Mouse (Mus musculus) forebrain, embryonic 11.5 days (tissue): Measurements from ENCODE around the gene B3gat3. TPM values are rescaled to one million over a fixed set of nuclear protein-coding genes. Genes with fewer than 3 reads are reported as not detected.

Experiments used
- ATAC-seq: fragments of 200-750 bp; cut with Nextera tagmentation; replicated peaks from 2 replicates; pipeline ENCODE4 v1.8.0; 2017; ENCODE audit warnings: moderate TSS enrichment; ENCODE audit not compliant: low FRiP score
- DNase-seq: peaks from one replicate; pipeline ENCODE4 v3.0.0-alpha.2; 2017; ENCODE audit warnings: low spot score
- H3K27ac ChIP-seq: fragments of 300-500 bp; sonication (generic); 2 replicates; pipeline ENCODE4 v1.5.1; 2014; ENCODE audit warnings: low read depth, low read length
- H3K27me3 ChIP-seq: fragments of 300-500 bp; sonication (generic); 2 replicates; pipeline ENCODE4 v1.6.1; 2014; ENCODE audit warnings: mild to moderate bottlenecking, low read length, mixed read lengths; ENCODE audit not compliant: control insufficient read depth, insufficient read depth
- H3K36me3 ChIP-seq: fragments of 300-500 bp; sonication (generic); 2 replicates; pipeline ENCODE4 v1.6.1; 2014; ENCODE audit warnings: mild to moderate bottlenecking, low read length, moderate library complexity, mixed read lengths; ENCODE audit not compliant: control insufficient read depth, insufficient read depth
- H3K4me1 ChIP-seq: fragments of 300-500 bp; sonication (generic); replicated peaks from 2 replicates; pipeline ENCODE4 v1.6.1; 2014; ENCODE audit warnings: low read length, mixed read lengths; ENCODE audit not compliant: control insufficient read depth, insufficient read depth
- H3K4me2 ChIP-seq: fragments of 300-500 bp; sonication (generic); 2 replicates; pipeline ENCODE4 v1.6.1; 2014; ENCODE audit warnings: low read depth, mild to moderate bottlenecking, low read length, moderate library complexity, mixed read lengths; ENCODE audit not compliant: severe bottlenecking
- H3K4me3 ChIP-seq: fragments of 300-500 bp; sonication (generic); 2 replicates; pipeline ENCODE4 v1.5.1; 2014; ENCODE audit warnings: low read depth, low read length
- H3K9ac ChIP-seq: fragments of 300-500 bp; sonication (generic); 2 replicates; pipeline ENCODE4 v1.6.1; 2014; ENCODE audit warnings: low read length
- H3K9me3 ChIP-seq: fragments of 300-500 bp; sonication (generic); 2 replicates; pipeline ENCODE4 v1.6.1; 2016; ENCODE audit warnings: low read length, mixed read lengths; ENCODE audit not compliant: control insufficient read depth
- WGBS: fragments of 180-500 bp; shearing (Covaris S2); extraction: QIAGEN DNeasy Blood & Tissue Kit; methylation state at CpG from one replicate; pipeline ENCODE4 v1.1.7; 2014; 5-methylcytosine and 5-hydroxymethylcytosine counted together
- polyA plus RNA-seq: library from polyadenylated mRNA; unstranded; fragments of >200 nt; fragmentation: Nextera tagmentation; extraction: Ambion mirVana; gene quantifications from 2 replicates; pipeline ENCODE4 v1.2.1, GENCODE M21; 2014

The B3gat3 gene
- polyA plus RNA-seq, 1 experiment from 2014 or later, result 55.0 TPM

DNA sequence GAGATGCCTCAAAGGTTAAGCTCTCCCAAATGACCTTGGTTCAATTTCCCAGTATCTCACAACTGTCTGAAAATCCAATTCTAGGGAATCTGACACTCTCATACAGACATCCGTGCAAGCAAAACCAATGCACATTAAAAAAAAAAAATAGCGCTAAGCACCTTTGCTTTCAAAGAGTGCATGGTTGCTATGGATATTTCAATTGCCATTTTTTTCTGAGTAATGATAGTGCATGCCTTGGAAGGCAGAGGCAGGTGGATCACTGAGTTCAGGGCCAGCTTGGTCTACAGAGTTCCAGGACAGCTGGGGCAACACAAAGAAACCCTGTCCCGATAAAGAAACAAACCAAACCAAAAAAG is 39.2 kb upstream of the B3gat3 start:
- H3K36me3 ChIP-seq, result no peaks in the 10 kb centered on the region; the same call in 1 of the 2 replicates
- H3K9ac ChIP-seq, result peak overlapping the region; percentile 91
- H3K27me3 ChIP-seq, result no peaks in the 10 kb centered on the region
- peak overlapping the region; percentile 87 for H3K4me2 ChIP-seq
- H3K27ac ChIP-seq, result no peak overlapping the region; the same call in 1 of the 2 replicates
- DNase-seq, result no peak
- H3K4me1 ChIP-seq, result no peaks in the 10 kb centered on the region
- H3K4me3 ChIP-seq, result peak overlapping the region; percentile 76
- ATAC-seq, result no peak
- WGBS, result 14% methylated on average over 3 of the region's 3 CpGs
- no peaks in the 10 kb centered on the region for H3K9me3 ChIP-seq

GRCm38 (mm10) chr19:8883616-8884015 is 36.6 kb upstream of the B3gat3 start, which contains the start of the genes Lbhd1 and Gm49403:
Gene Lbhd1, plus strand, starts transcription at chr19:8883732.
Gene Gm49403, plus strand, starts transcription at chr19:8883930.
- no peak within 1 kb of the TSS for H3K9ac ChIP-seq
- H3K9me3 ChIP-seq, result no peaks in the 10 kb centered on the region
- ATAC-seq (no peak), DNase-seq (no peak)
- no peaks in the 10 kb centered on the region for H3K36me3 ChIP-seq
- no peak within 1 kb of the TSS for H3K4me2 ChIP-seq
- H3K27me3 ChIP-seq, result no peaks in the 10 kb centered on the region
- WGBS, result 78% methylated on average over 3 of the region's 3 CpGs
- no peak within 1 kb of the TSS for H3K27ac ChIP-seq
- no peak within 1 kb of the TSS for H3K4me3 ChIP-seq
- H3K4me1 ChIP-seq, result no peaks in the 10 kb centered on the region; the same call in 1 of the 2 replicates

- no peak overlapping the region for H3K4me3 ChIP-seq
- no peaks in the 10 kb centered on the region; the same call in 1 of the 2 replicates for H3K36me3 ChIP-seq
Observed at GRCm38 (mm10) chr19:8886916-8887584, 33.1 kb upstream of the B3gat3 start.

GRCm38 (mm10) chr19:8887585-8888463 is 32.4 kb upstream of the B3gat3 start:
- peak overlapping the region; percentile 50 for H3K4me3 ChIP-seq
- WGBS, result 16% methylated on average over 19 of the region's 19 CpGs
- DNase-seq, result no peak
- no peaks in the 10 kb centered on the region; the same call in 1 of the 2 replicates for H3K36me3 ChIP-seq
- H3K4me2 ChIP-seq, result peak overlapping the region; percentile 76
- no peak for ATAC-seq
- H3K9ac ChIP-seq, result peak overlapping the region; percentile 79
- no peaks in the 10 kb centered on the region; the same call in 1 of the 2 replicates for H3K4me1 ChIP-seq
- H3K9me3 ChIP-seq, result no peaks in the 10 kb centered on the region
- no peaks in the 10 kb centered on the region for H3K27me3 ChIP-seq
- peak overlapping the region; percentile 62; the same call in 1 of the 2 replicates for H3K27ac ChIP-seq

More at GRCm38 (mm10) chr19:8886916-8887584, 33.1 kb upstream of the B3gat3 start:
- Histone ChIP-seq H3K9me3 (no peaks in the 10 kb centered on the region), H3K27ac (peak overlapping the region; percentile 62; the same call in 1 of the 2 replicates), H3K9ac (peak overlapping the region; percentile 79; the same call in 1 of the 2 replicates), H3K4me1 (no peaks in the 10 kb centered on the region; the same call in 1 of the 2 replicates), H3K27me3 (no peaks in the 10 kb centered on the region), H3K4me2 (peak overlapping the region; percentile 76; the same call in 1 of the 2 replicates)
- no peak for DNase-seq
- 52% methylated on average over 1 of the region's 1 CpGs for WGBS
- no peak for ATAC-seq

DNA sequence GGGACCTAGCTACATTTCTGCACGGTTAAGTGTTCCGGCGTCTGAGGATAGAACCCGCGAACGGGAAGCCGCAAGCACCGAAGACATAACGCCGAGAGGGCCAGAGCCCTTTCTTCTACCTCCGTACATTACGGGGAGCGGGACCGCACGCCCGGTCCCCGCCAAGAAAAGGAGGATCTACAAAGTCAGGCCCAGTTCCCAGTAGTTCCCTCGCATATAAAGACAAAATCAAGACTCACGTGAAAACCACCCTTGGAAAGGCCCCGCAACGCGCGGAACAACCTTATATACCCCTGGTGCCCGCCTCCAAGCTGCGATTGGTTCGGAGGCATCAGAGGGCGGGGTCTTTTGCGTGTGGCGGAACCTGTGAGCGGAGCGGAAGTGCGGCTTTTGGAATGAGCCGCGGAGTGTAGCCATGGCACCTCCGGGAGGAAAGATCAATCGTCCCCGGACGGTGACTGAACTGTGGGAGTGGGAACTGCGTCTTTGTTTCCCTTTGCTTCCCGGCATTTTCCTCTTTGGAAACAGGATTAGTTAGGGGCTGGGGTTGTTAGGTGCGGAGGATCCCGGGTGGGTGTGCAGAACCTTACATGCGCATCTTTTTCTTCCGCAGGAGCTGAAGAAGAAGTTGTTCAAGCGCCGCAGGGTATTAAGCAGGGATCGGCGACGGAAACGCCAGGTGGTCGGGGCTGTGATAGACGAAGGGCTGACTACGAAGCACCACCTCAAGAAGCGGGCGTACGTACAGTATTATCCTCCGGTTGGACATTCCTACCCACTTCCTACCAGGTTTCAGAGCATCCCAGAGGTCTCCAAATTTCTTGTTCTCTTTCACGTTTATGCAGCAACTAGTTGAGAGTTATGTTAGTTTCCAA is 31.4 kb upstream of the B3gat3 start, which contains the start of the genes 1810009A15Rik and Gm49416:
1810009A15Rik (plus strand) TSS at position 343 of the 875 bp plus-strand sequence.
Gm49416 (plus strand) TSS at position 416 of the 875 bp plus-strand sequence.
- peak within 1 kb of the TSS; percentile 76 for H3K4me2 ChIP-seq
- WGBS, result under 1% methylated on average over 58 of the region's 58 CpGs
- ATAC-seq (peak; percentile 96), DNase-seq (peak; percentile 97)
- H3K9me3 ChIP-seq, result no peaks in the 10 kb centered on the region
- peak within 1 kb of the TSS; percentile 79 for H3K9ac ChIP-seq
- H3K4me1 ChIP-seq, result no peaks in the 10 kb centered on the region; the same call in 1 of the 2 replicates
- peak within 1 kb of the TSS; percentile 50 for H3K4me3 ChIP-seq
- peak within 1 kb of the TSS; percentile 67 for H3K27ac ChIP-seq
- no peaks in the 10 kb centered on the region; the same call in 1 of the 2 replicates for H3K36me3 ChIP-seq
- H3K27me3 ChIP-seq, result no peaks in the 10 kb centered on the region

DNA sequence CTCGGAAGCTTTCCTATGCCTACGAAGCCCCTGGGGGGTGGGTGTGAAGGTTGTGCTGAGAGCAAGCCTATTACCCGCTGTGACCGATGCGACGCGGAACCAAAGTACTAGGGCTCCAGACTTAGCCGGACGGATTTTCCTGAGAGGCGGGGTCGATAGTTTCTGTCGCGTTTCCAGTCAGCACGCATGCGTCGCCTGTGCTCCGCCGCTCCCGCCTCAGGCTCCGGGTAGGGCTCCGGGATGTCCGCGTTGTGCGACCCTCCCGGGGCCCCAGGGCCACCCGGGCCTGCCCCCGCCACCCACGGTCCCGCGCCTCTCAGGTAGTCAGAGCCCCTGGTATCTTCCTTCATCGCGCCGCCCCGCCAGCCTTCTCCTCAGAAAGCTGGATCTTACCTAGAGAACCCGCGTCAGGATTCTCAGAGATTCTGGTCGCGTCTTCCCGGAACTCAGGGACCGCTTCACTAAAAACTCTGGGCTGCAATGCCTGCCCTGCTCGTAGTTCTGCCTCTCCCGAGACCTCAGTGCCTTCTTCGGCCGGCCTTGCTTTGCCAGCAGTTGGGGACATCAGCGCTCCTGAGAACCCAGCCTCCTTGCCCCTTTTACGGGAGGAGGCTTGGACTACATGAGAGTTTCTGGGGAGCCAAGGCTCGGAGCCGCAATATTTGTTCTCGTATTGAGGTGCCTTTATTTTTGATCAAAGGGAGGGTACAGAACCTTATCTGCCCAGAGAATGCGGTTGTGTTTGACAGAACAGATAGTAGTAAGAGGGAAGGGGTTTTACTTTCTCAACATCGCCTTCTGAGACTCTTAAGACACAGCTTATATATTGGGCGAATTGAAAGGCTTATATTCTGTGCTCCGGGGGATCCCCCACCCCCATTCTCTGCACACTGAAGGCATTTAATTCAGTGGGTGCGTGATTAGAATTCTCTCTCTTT is 27.1 kb upstream of the B3gat3 start, which contains the start of gene Ints5:
Ints5 (plus strand) TSS at position 177 of the 938 bp plus-strand sequence.
- peak within 1 kb of the TSS; percentile 89 for H3K9ac ChIP-seq
- peak within 1 kb of the TSS; percentile 25 for H3K27ac ChIP-seq
- peak within 1 kb of the TSS; percentile 65 for H3K4me2 ChIP-seq
- H3K36me3 ChIP-seq, result no peaks in the 10 kb centered on the region; the same call in 1 of the 2 replicates
- peaks cover 5% of the 10 kb centered on the region; the same call in 1 of the 2 replicates for H3K4me1 ChIP-seq
- no peaks in the 10 kb centered on the region for H3K9me3 ChIP-seq
- WGBS, result 3% methylated on average over 54 of the region's 54 CpGs
- H3K27me3 ChIP-seq, result no peaks in the 10 kb centered on the region
- ATAC-seq, result peak; percentile 53
- peak within 1 kb of the TSS; percentile 61 for H3K4me3 ChIP-seq
- DNase-seq, result peak; percentile 91

DNA sequence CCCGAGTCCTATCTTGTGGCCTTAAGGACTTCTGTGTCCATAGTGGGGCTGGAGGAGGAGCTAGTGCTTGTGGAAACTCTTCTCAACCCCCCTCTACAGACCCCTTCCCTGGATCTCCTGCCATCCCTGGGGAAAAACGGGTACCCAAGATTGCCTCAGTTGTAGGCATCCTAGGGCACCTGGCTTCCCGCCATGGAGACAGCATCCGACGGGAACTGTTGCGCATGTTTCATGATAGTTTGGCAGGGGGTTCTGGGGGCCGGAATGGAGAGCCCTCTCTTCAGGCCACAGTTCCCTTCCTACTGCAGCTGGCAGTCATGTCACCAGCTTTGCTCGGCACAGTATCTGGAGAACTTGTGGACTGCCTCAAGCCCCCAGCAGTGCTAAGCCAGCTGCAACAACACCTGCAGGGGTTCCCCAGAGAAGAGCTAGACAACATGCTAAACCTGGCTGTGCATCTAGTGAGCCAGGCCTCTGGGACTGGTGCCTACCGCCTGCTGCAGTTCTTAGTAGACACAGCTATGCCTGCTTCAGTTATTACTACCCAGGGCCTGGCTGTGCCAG is 24.7 kb upstream of the B3gat3 start:
- Histone ChIP-seq H3K27me3 (no peaks in the 10 kb centered on the region), H3K4me3 (no peak overlapping the region), H3K9me3 (no peaks in the 10 kb centered on the region), H3K27ac (no peak overlapping the region), H3K9ac (no peak overlapping the region; the same call in 1 of the 2 replicates), H3K4me2 (no peak overlapping the region), H3K4me1 (peaks cover 11% of the 10 kb centered on the region), H3K36me3 (no peaks in the 10 kb centered on the region; the same call in 1 of the 2 replicates)
- DNase-seq, result no peak
- WGBS, result 96% methylated on average over 9 of the region's 9 CpGs
- ATAC-seq, result no peak
